Mouse (Mus musculus) cerebellum, adult 18-20 months (tissue): ENCODE measurements around the gene Mat2a.
A peak's percentile ranks its signal among the peaks of the same experiment; 100 is the strongest.
"Not testable (repeated sequence)": the region's sequence is repeated elsewhere in the genome, so short reads cannot be mapped to it uniquely, and the experiment has no call there.

ENCODE experiments used
- DNase-seq, 2 experiments: peaks; one replicate each; pipeline ENCODE4 v3.0.0; 2021

Mat2a gene

GRCm38 (mm10) chr6:72439355-72440185, at the start of gene Mat2a:
TSS of gene Mat2a (minus strand) at chr6:72439558.
- peak; percentile 85 to 97 for DNase-seq

DNA sequence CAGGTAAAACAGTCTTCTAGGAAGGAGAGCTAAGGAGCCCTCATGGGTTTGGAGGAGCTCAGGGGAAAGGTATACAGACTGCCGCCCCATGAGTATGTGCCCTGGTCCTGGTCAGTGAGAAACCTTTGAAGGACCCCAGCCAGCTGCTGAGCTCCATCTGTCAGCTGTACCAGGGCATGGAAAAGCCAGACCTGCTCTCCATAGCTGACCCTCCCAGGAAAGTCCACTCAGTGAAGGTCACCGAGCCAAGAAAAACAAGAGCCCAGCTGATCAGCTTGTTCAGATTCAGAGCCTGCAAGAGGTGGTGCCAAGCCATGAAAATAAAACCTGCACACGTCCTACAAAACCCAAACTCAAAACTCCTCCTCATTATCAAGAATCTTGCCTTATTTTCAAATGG, 49.5 kb upstream of the Mat2a start:
- no peak for DNase-seq

- DNase-seq, result no peak
Observed at GRCm38 (mm10) chr6:72487282-72487681, 47.9 kb upstream of the Mat2a start.

GRCm38 (mm10) chr6:72486307-72486706, 46.9 kb upstream of the Mat2a start:
- no peak for DNase-seq

GRCm38 (mm10) chr6:72484887-72485286, 45.5 kb upstream of the Mat2a start:
- no peak for DNase-seq

DNA sequence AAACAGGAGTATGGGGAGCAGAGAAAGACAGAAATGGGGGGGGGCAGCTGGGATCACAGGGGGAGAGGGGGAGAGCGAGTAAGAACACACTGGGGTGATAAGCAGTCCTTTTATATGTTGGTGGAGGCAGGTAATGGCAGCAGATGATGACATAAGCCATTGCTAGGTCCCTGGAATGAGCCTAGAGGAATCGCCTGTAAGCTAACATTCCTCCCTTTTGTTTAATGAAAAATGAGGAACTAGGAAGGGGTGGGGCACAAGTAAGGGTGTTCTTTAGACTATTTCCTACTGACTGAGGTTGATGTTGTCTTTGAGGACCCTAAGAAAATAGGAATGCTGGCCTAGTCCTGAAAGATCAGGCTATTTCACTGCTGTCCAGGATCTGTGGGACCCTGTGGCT, 42.8 kb upstream of the Mat2a start:
- DNase-seq, result no peak

DNA sequence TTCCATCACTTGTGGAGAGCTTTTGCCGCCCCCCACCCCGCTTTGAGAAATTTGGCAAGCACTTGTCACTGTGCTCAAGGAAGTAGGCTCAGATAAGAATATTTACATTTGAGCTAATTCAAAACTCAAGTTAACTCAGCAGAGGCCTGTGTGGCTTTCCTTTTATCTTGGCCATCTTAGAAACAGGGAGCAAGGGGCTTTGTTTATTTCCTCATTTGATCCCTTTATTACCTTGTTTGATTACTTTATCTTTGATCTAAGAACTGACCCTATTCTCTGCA, 41.0 kb upstream of the Mat2a start:
- no peak for DNase-seq

DNA sequence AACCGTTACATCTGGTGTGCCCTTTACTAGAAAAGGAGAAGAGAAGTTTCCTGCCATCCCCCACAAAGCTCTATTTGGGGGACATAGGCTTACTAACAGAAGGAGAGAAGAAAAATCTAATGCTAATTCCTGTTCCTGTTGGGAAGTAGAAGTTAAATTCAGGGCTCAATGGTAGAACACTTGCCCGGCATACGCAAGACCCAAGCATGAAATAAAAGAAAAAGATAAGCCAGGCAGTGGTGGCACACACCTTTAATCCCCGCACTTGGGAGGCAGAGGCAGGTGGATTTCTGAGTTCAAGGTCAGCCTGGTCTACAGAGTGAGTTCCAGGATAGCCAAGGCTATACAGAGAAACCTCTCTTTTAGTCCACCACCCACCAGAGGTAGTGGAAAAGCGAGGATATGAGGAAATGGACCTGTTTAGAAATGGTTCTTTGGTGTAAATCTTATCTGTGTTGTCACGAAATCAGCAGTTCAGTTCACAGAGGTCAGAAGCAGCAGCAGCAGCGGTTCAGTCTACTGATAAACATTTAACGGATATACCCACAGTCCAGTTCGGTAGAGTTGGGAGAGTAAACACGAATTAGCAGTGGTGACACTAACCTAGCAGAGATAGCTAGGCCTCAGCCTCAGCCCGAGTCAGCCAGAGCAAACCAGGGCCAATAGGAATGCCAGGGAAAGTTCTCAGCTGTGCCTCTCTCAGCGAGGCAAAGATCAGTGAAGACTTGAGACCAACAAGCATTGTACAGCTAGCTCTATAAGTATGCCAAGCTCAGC, 40.5 kb upstream of the Mat2a start:
- no peak for DNase-seq

DNA sequence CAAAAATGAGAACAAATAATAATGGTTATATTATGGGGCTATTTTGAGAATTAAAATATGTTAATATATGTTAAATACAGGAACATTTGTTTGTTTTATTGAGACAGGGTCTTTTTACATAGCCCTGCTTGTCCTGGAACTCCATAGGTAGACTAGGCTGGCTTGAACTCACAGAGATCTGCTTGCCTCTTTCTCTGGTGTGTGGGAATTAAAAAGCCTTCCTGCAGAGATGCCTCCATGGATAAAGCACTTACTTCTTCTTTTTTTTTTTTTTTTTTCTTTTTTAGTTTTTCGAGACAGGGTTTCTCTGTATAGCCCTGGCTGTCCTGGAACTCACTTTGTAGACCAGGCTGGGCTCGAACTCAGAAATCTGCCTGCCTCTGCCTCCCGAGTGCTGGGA, 39.3 kb upstream of the Mat2a start:
- not testable (repeated sequence) for DNase-seq

DNA sequence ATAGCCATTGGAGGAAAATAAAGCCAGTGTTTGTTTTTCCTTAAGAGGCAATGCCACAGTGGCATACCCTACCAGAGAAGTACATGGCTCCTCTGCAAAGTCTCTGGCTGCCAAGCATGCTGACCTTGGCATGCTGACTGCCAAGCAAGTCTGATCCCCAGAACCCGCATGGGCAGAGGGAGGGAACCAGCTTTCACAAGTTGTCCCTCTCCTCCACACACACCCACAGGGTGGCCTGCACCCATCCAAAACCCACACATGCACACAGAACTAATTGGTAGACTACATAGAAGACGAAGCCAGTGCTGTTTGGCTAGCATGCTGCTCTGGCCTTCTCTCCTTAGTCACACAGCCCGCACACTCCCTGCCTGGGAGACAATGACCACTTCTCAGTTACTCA, 38.3 kb upstream of the Mat2a start:
- DNase-seq, result no peak

DNA sequence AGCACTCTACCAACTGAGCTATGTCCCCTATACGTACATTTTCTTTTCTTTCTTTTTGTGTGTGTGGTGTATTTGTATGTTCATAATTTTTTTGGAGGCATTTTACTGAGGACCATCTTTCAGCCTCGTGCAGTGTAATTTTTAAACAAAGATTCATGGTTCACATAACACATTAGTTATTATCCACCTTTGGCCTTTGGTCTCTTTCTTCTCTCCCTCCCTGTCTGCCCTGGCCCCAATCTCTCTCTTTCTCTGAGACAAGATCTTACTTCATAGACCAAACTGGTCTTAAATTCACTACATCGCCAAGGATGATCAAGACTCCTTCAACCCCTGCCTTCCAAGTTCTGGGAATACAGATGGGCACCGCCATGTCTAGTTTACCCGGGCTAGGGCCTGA, 37.5 kb upstream of the Mat2a start:
- DNase-seq, result no peak

- DNase-seq, result no peak
Observed at GRCm38 (mm10) chr6:72475221-72475985, 36.0 kb upstream of the Mat2a start.

- DNase-seq, result no peak
Observed at GRCm38 (mm10) chr6:72473264-72474041, 34.1 kb upstream of the Mat2a start.

- DNase-seq, result no peak
Observed at GRCm38 (mm10) chr6:72466171-72466570, 26.8 kb upstream of the Mat2a start.

DNA sequence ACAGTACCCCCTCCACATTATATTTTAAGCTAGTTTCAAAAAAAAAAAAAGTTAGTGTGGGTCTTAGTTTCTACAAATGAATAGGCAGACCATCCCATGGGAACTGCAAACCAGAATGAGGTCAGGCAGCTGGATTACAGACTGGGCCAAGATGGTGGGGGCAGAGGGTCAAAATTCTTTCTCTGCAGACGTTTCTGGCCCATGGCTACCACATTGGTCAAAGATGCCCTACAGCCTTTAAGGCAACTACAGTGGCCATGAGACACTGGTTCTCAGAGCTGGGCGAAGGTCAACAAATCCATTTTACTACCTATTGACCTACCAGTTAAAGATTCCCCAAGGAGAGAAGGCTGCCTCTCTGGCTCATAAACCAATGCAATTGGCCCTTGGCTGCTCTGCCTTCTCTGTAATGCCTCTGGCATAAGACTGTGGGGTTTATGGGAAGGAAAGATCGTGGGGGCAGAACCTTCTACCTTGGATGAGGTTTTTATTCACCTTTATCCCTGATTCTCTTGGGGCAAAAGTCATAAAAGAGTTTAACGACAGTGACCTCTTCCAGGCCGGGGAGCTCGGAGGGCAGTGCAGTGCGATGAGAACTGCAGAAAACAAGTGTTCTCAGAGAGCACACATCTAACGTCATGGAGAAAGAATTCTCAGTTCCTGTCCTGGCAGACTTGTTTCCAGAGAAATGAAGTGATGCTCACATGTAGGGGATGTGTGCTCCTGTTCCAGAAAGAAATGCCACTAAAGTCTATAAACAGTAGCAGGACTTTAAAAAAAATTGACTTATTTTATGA, 26.2 kb upstream of the Mat2a start:
- no peak for DNase-seq

DNA sequence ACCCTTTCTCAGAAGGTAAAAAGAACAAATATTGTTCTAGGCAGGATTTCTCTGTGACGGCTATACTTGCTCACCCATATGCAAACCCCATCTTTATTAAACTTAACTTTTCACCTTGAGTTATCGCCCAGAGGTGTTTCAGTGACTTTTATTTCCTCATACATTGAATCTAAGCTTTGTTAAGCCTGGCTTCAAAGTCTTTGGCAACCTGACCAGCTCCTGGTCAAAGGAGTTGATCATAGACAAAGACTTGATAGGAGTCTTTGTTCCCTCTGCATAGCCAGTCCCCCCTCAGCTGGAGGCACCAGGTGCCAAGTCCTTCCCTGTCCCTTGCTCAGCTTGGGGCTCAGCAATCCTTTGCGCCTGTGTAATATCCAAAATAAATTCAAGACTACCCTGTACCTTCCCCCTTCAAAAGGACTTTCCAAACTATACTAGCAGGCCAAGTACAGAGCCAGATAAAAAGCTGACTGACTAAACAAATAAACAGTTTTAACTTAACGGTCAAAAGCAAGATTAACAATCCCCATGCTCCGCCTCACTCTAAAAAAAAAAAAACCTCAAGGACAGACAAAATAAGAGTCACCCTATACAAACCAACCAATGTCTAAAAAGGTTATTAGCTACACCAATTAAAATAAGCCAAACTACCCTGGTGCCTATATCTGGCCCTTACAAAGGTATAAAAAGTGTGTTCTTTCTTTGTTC, 23.3 kb upstream of the Mat2a start:
- not testable (repeated sequence) for DNase-seq

GRCm38 (mm10) chr6:72460036-72460801, 20.9 kb upstream of the Mat2a start:
- DNase-seq, result no peak

DNA sequence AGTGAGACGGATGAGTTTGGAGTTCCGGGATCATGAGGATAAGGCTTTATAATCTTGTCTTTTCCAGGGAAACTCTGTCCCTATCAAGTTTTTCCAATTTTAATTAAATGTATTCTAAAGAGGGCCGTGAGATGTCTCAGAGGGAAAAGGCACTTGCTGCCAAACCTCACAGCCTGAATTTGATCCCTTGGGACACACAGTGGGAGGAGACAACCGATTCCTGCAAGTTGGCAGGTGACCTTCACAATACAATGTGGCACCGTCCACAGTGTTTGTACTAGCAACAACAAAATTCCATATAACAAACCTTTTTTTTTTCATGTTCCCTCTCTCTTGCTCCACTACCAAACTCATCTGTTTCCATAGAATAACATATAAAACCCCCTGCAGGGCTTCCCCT, 19.6 kb upstream of the Mat2a start:
- DNase-seq, result no peak

DNA sequence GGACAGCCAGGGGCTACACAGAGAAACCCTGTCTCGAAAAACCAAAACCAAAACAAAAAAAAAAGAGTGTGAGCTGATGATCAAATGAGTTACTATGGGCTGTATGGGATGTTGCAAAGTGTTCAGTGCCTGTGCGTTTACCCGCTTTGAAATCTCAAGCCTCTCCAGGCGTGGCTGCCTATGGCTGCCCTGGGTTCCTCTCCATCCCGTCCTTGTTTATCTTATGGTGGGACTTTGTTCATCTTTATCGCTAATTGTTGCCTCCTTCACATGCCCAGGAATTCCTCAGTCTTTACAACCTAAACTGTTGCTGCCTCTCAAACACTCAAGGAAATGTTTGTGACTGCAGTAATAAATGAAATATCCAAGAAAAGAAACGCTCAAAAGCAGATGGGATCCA, 19.1 kb upstream of the Mat2a start:
- DNase-seq, result no peak

- no peak for DNase-seq
Observed at GRCm38 (mm10) chr6:72456567-72456966, 17.2 kb upstream of the Mat2a start.
